20 mouse cellular contexts compared by ENCODE assay signal in the genomic region with DNA sequence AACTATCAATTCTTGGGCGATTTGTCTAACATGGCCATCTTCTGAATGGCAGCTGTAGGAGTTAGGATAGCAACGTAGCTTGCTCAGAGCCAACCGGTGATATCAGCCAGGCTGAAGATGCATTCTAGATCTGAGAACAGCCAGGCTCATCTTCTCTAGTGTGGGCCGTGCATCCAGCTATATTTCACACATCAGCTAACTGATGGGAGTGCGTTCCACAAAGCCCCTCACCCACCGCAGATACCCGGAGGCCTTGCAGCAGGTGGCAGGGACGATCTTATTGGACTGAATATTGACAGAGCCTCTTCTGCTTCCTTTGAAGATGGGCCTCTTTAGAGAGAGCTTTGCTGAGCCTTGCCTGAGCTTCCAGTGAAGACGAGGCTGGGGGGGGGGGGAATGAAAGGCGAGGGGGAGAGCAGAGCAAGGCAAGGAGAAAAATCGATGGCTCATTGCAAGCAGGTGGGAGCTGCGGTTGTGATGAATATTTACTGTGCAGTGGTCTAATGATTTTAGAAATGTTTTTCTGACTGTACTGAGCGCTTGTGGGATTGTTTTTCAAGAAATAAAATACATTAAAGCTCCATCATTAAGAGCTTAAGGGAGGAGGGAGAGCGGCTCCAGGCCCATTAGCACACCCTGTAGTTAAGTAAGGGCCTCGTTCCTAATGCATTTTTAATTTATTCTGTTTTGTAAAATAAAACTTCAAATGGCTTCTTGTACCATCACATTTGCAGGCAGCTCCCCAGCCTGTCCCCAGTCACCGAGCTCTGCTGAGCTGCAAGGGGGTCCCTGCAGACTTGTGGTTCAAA.
A peak's percentile ranks its signal among the peaks of the same experiment; 100 is the strongest.
DNase-seq lines count a peak whose midpoint lies in the region; ATAC-seq and TF ChIP-seq lines count a peak whose summit lies in the region.
"Had no signal": no experiment of that assay in that cellular context is flagged by ENCODE, and none has a peak within 500 bp of the region (broad histone marks: within the 10 kb centered on the region; RNA-seq: fewer than 3 reads in every experiment).

No protein-coding gene starts in this region.

- no peak overlapping the region for H3K9ac ChIP-seq in forebrain, embryonic 15.5 days (replicated peaks)
- no peak overlapping the region for H3K9ac ChIP-seq in hindbrain, postnatal 0 days (replicated peaks; ENCODE audit: low read length)
- H3K9ac ChIP-seq in midbrain, embryonic 16.5 days (ENCODE audit: low read depth, low read length): no peak overlapping the region
- H3K9ac ChIP-seq: limb, embryonic 13.5 days; liver, embryonic 14.5 days; lung, embryonic 15.5 days had no signal

- no peak overlapping the region for H3K4me2 ChIP-seq in forebrain, embryonic 15.5 days (replicated peaks)
- no peak overlapping the region for H3K4me2 ChIP-seq in hindbrain, postnatal 0 days (ENCODE audit: low read depth, low read length)
- H3K4me2 ChIP-seq in midbrain, embryonic 16.5 days (ENCODE audit: low read length): no peak overlapping the region
- H3K4me2 ChIP-seq: limb, embryonic 13.5 days; lung, embryonic 15.5 days had no signal

- peak; percentile 73 for DNase-seq in heart, adult 11 months
- DNase-seq in heart, postnatal 36 days: no peak
- no peak for DNase-seq in hindbrain, postnatal 0 days (ENCODE audit: low spot score)
- no peak for DNase-seq in frontal cortex, postnatal 10 days (ENCODE audit: low spot score in 2 of 2)
- DNase-seq in frontal cortex, postnatal 14 days (ENCODE audit: low spot score in 2 of 2): no peak
- no peak for DNase-seq in ovary, postnatal 14 days (ENCODE audit: low spot score)
- DNase-seq: adrenal gland, postnatal 14 days; cerebellum, adult 11-12 months; gastrocnemius, postnatal 36 days; kidney, adult 11 months; layer of hippocampus, postnatal 36 days; right cerebral cortex, postnatal 4 days; thymus, postnatal 14 days had no signal

- no peak overlapping the region for H3K27ac ChIP-seq in forebrain, embryonic 15.5 days (replicated peaks)
- H3K27ac ChIP-seq in hindbrain, postnatal 0 days: 0 out of 2 replicates have a peak overlapping the region, but pooled peaks have one; percentile 15
- H3K27ac ChIP-seq in midbrain, embryonic 16.5 days (ENCODE audit: low read length): peak overlapping the region; percentile 43
- H3K27ac ChIP-seq: limb, embryonic 13.5 days; liver, embryonic 14.5 days; lung, embryonic 15.5 days; macrophage had no signal

- no peaks in the 10 kb centered on the region for H3K27me3 ChIP-seq in forebrain, embryonic 15.5 days
- H3K27me3 ChIP-seq in hindbrain, postnatal 0 days (ENCODE audit: insufficient read depth, low read length): no peaks in the 10 kb centered on the region
- H3K27me3 ChIP-seq in midbrain, embryonic 16.5 days (ENCODE audit: control insufficient read depth, insufficient read depth, low read depth, low read length): no peaks in the 10 kb centered on the region
- H3K27me3 ChIP-seq: limb, embryonic 13.5 days; lung, embryonic 15.5 days had no signal

- peak; percentile 67 for ATAC-seq in forebrain, embryonic 15.5 days (replicated peaks)
- ATAC-seq in hindbrain, postnatal 0 days: peak; percentile 40; the same call in 1 of the 2 replicates
- ATAC-seq in midbrain, embryonic 16.5 days: peak; percentile 82

- intact Hi-C loops in heart, postnatal 36 days (cut with DNase I): no loop called here

- H3K4me1 ChIP-seq in forebrain, embryonic 15.5 days: peaks cover 12% of the 10 kb centered on the region; the same call in 1 of the 2 replicates
- no peaks in the 10 kb centered on the region for H3K4me1 ChIP-seq in hindbrain, postnatal 0 days (ENCODE audit: insufficient read depth, low read length)
- H3K4me1 ChIP-seq in midbrain, embryonic 16.5 days (ENCODE audit: control insufficient read depth, insufficient read depth, low read length): peaks cover 11% of the 10 kb centered on the region
- H3K4me1 ChIP-seq: limb, embryonic 13.5 days; lung, embryonic 15.5 days had no signal

- H3K4me3 ChIP-seq in forebrain, embryonic 15.5 days: no peak overlapping the region
- no peak overlapping the region for H3K4me3 ChIP-seq in hindbrain, postnatal 0 days (ENCODE audit: low read length)
- H3K4me3 ChIP-seq in midbrain, embryonic 16.5 days (ENCODE audit: low read depth, low read length): no peak overlapping the region
- H3K4me3 ChIP-seq: erythroblast, embryonic 14.5 days; limb, embryonic 13.5 days; lung, embryonic 15.5 days had no signal

- no peaks in the 10 kb centered on the region for H3K36me3 ChIP-seq in forebrain, embryonic 15.5 days
- H3K36me3 ChIP-seq in hindbrain, postnatal 0 days (ENCODE audit: insufficient read depth, low read length): no peaks in the 10 kb centered on the region
- H3K36me3 ChIP-seq in midbrain, embryonic 16.5 days (ENCODE audit: control insufficient read depth, insufficient read depth, low read length): no peaks in the 10 kb centered on the region
- H3K36me3 ChIP-seq: limb, embryonic 13.5 days; lung, embryonic 15.5 days had no signal

- no peak for TF ChIP-seq CTCF in hindbrain, postnatal 0 days (IDR thresholded peaks at IDR 0.05; ENCODE audit: low read depth)

- H3K9me3 ChIP-seq in forebrain, embryonic 15.5 days: no peaks in the 10 kb centered on the region
- H3K9me3 ChIP-seq in hindbrain, postnatal 0 days (ENCODE audit: low read length): no peaks in the 10 kb centered on the region
- H3K9me3 ChIP-seq in midbrain, embryonic 16.5 days (replicated peaks; ENCODE audit: control insufficient read depth, low read length, poor library complexity, severe bottlenecking): no peaks in the 10 kb centered on the region
- H3K9me3 ChIP-seq: limb, embryonic 13.5 days; lung, embryonic 15.5 days had no signal

- 62% methylated on average over 16 of the region's 16 CpGs for WGBS in forebrain, embryonic 15.5 days
- 66% methylated on average over 16 of the region's 16 CpGs for WGBS in hindbrain, postnatal 0 days
- 47% methylated on average over 16 of the region's 16 CpGs for WGBS in midbrain, embryonic 16.5 days
